Mouse (Mus musculus): Measurements from ENCODE around the gene Fndc3b.

- TF ChIP-seq CTCF (IDR thresholded peaks at IDR 0.05; ENCODE audit: low read depth), result no peak
- no peak for TF ChIP-seq EP300 (IDR thresholded peaks at IDR 0.05; ENCODE audit: low read depth)
Measured at GRCm38 (mm10) chr3:27555401-27555940, 155.6 kb downstream of the Fndc3b start.

All from liver, embryonic 14.5 days (tissue).